Mouse (Mus musculus): Measurements from ENCODE around the gene Dnajb3. TPM values are rescaled to one million over a fixed set of nuclear protein-coding genes. Genes with fewer than 3 reads are reported as not detected.

Dnajb3 gene
- polyA plus RNA-seq, 1 experiment from 2014 or later, result 12.8 TPM

DNA sequence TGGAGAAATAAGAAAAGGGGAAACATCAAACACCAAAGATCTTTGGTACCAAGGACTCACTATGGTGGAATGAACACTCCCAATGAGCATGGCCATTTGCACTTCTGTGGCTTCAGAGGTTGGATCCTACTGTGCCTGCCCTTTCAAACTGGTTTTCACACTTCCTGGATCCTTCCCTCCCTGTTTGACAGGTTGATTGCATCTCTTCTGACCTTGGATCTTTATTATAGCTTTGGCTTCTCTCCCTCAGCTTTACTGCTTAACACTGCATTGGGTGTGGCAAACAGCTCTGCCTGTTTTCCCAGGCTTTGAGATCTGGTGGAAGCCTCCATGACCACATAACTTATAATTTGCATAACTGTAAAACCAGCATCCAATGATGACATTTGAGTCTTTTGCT lies 14.8 kb upstream of the Dnajb3 start:
- H3K9me3 ChIP-seq (replicated peaks; ENCODE audit: control insufficient read depth, low read length, poor library complexity, severe bottlenecking), result peaks cover 27% of the 10 kb centered on the region
- H3K27ac ChIP-seq (ENCODE audit: low read length), result no peak overlapping the region
- no peak overlapping the region for H3K4me3 ChIP-seq (ENCODE audit: low read depth, low read length)
- H3K36me3 ChIP-seq (ENCODE audit: control insufficient read depth, insufficient read depth, low read length), result no peaks in the 10 kb centered on the region
- H3K27me3 ChIP-seq (ENCODE audit: control insufficient read depth, insufficient read depth, low read depth, low read length), result no peaks in the 10 kb centered on the region
- ATAC-seq, result no peak
- H3K4me2 ChIP-seq (ENCODE audit: low read length), result no peak overlapping the region
- H3K9ac ChIP-seq (ENCODE audit: low read depth, low read length), result no peak overlapping the region
- H3K4me1 ChIP-seq (ENCODE audit: control insufficient read depth, insufficient read depth, low read length), result no peaks in the 10 kb centered on the region

DNA sequence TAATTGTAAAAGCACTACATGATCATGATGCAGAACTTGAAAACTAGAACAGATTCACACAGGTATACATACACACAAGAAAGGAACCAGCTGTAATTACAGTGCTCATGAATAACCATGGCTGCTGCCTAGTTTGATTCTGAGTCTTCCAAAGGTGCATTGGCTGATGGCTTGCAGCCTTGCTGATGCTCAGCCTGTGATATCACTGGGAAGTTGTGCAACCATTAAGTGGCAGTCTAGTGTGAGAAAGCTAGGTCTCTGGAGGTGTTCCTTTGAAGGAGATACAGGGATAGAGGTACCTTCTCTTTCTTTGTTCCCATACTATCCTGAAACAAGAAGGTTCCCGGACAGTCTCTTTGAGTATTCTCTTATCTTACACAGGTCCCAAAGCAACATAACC lies 13.5 kb upstream of the Dnajb3 start:
- no peak overlapping the region for H3K9ac ChIP-seq (ENCODE audit: low read depth, low read length)
- no peaks in the 10 kb centered on the region for H3K36me3 ChIP-seq (ENCODE audit: control insufficient read depth, insufficient read depth, low read length)
- no peaks in the 10 kb centered on the region for H3K27me3 ChIP-seq (ENCODE audit: control insufficient read depth, insufficient read depth, low read depth, low read length)
- H3K9me3 ChIP-seq (replicated peaks; ENCODE audit: control insufficient read depth, low read length, poor library complexity, severe bottlenecking), result peaks cover 37% of the 10 kb centered on the region
- H3K4me1 ChIP-seq (ENCODE audit: control insufficient read depth, insufficient read depth, low read length), result no peaks in the 10 kb centered on the region
- no peak overlapping the region for H3K27ac ChIP-seq (ENCODE audit: low read length)
- no peak overlapping the region for H3K4me3 ChIP-seq (ENCODE audit: low read depth, low read length)
- H3K4me2 ChIP-seq (ENCODE audit: low read length), result no peak overlapping the region
- 15% methylated on average over 1 of the region's 1 CpGs for WGBS
- no peak for ATAC-seq

DNA sequence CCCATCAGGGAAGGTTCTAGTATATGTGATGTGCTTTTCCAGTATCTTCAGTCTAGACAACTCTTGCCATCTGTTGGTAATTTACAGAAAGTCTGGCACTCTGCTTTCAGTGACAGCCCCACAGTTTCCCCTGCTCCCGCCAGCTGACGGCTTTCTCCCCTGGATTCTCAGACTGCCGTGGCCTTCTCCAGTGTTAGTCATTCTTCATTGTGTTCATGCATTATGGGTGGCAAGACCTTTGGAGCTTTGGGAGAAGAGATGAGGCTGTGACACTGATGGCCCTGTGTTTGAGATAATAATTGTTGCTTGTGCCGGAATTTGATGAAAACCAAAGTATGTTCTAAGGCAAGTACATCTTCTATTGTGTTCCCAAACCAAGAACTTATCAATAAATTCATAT lies 13.0 kb upstream of the Dnajb3 start:
- H3K27ac ChIP-seq (ENCODE audit: low read length), result no peak overlapping the region
- H3K9ac ChIP-seq (ENCODE audit: low read depth, low read length), result no peak overlapping the region
- no peaks in the 10 kb centered on the region for H3K4me1 ChIP-seq (ENCODE audit: control insufficient read depth, insufficient read depth, low read length)
- peaks cover 42% of the 10 kb centered on the region for H3K9me3 ChIP-seq (replicated peaks; ENCODE audit: control insufficient read depth, low read length, poor library complexity, severe bottlenecking)
- no peaks in the 10 kb centered on the region for H3K36me3 ChIP-seq (ENCODE audit: control insufficient read depth, insufficient read depth, low read length)
- no peak overlapping the region for H3K4me3 ChIP-seq (ENCODE audit: low read depth, low read length)
- no peak for ATAC-seq
- no peaks in the 10 kb centered on the region for H3K27me3 ChIP-seq (ENCODE audit: control insufficient read depth, insufficient read depth, low read depth, low read length)
- 49% methylated on average over 4 of the region's 4 CpGs for WGBS
- H3K4me2 ChIP-seq (ENCODE audit: low read length), result no peak overlapping the region

DNA sequence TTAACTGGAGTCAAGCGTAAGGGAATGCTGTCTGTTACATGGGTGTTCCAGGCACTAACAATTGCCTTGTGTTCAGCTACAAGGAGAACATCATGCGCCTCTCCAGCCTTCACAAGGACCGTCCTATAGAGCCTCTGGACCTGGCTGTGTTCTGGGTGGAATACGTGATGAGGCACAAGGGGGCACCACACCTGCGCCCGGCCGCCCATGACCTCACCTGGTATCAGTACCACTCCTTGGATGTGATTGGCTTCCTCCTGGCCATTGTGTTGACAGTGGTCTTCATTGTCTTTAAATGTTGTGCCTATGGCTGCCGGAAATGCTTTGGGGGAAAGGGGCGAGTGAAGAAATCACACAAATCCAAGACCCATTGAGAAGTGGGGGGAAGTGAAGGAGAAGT lies 12.5 kb upstream of the Dnajb3 start:
- WGBS, result 72% methylated on average over 9 of the region's 9 CpGs
- no peak for ATAC-seq

DNA sequence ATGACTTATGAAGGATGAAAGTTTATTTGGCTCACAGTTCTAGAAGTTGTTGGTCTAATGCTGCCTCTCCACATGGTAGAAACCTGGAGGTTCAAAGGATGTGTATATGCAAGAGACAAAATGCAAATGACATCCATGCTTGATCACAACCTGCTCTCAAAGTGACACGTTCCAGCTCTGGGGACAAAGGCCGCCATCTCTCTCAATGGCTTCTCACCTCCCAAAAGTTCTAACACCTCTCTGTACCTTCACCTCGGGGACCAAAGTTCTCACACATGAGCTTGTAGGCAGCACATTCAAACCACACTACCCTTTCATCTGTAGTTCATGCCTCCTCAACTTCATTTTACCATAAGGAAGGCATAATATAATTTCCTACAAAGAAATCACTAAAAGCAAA lies 12.0 kb upstream of the Dnajb3 start:
- no peak overlapping the region for H3K4me2 ChIP-seq (ENCODE audit: low read length)
- H3K36me3 ChIP-seq (ENCODE audit: control insufficient read depth, insufficient read depth, low read length), result no peaks in the 10 kb centered on the region
- 41% methylated on average over 3 of the region's 3 CpGs for WGBS
- H3K9ac ChIP-seq (ENCODE audit: low read depth, low read length), result no peak overlapping the region
- H3K27me3 ChIP-seq (ENCODE audit: control insufficient read depth, insufficient read depth, low read depth, low read length), result no peaks in the 10 kb centered on the region
- no peak overlapping the region for H3K27ac ChIP-seq (ENCODE audit: low read length)
- H3K4me3 ChIP-seq (ENCODE audit: low read depth, low read length), result no peak overlapping the region
- H3K4me1 ChIP-seq (ENCODE audit: control insufficient read depth, insufficient read depth, low read length), result no peaks in the 10 kb centered on the region
- H3K9me3 ChIP-seq (replicated peaks; ENCODE audit: control insufficient read depth, low read length, poor library complexity, severe bottlenecking), result peaks cover 52% of the 10 kb centered on the region
- no peak for ATAC-seq

More for the DNA sequence above, 12.5 kb upstream of the Dnajb3 start:
- H3K4me3 ChIP-seq (ENCODE audit: low read depth, low read length), result no peak overlapping the region
- H3K4me1 ChIP-seq (ENCODE audit: control insufficient read depth, insufficient read depth, low read length), result no peaks in the 10 kb centered on the region
- H3K4me2 ChIP-seq (ENCODE audit: low read length), result no peak overlapping the region
- H3K9me3 ChIP-seq (replicated peaks; ENCODE audit: control insufficient read depth, low read length, poor library complexity, severe bottlenecking), result peaks cover 47% of the 10 kb centered on the region
- H3K27me3 ChIP-seq (ENCODE audit: control insufficient read depth, insufficient read depth, low read depth, low read length), result no peaks in the 10 kb centered on the region
- no peak overlapping the region for H3K27ac ChIP-seq (ENCODE audit: low read length)
- H3K36me3 ChIP-seq (ENCODE audit: control insufficient read depth, insufficient read depth, low read length), result no peaks in the 10 kb centered on the region
- H3K9ac ChIP-seq (ENCODE audit: low read depth, low read length), result no peak overlapping the region

DNA sequence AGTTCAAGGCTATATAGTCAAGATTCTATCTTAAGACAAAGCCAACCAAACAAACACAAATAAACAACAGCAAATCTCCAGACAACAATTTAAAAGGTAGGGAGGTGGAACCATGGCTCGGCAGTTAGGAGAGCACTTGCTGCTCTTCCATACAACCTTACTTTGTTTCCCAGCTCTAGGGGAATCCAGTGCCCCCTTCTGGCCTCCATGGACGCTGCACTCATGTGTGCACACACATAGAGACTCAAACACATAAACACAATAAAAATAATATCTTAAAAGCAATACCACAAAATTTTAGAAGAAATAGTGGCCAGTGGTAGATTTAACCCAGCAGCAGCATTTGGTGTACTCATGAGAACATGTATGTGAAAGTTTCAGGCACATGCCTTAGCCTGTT lies 11.6 kb upstream of the Dnajb3 start:
- no peak overlapping the region for H3K27ac ChIP-seq (ENCODE audit: low read length)
- H3K4me2 ChIP-seq (ENCODE audit: low read length), result no peak overlapping the region
- no peak overlapping the region for H3K4me3 ChIP-seq (ENCODE audit: low read depth, low read length)
- peaks cover 54% of the 10 kb centered on the region for H3K9me3 ChIP-seq (replicated peaks; ENCODE audit: control insufficient read depth, low read length, poor library complexity, severe bottlenecking)
- H3K36me3 ChIP-seq (ENCODE audit: control insufficient read depth, insufficient read depth, low read length), result no peaks in the 10 kb centered on the region
- 61% methylated on average over 2 of the region's 2 CpGs for WGBS
- no peaks in the 10 kb centered on the region for H3K4me1 ChIP-seq (ENCODE audit: control insufficient read depth, insufficient read depth, low read length)
- ATAC-seq, result no peak
- H3K27me3 ChIP-seq (ENCODE audit: control insufficient read depth, insufficient read depth, low read depth, low read length), result no peaks in the 10 kb centered on the region
- H3K9ac ChIP-seq (ENCODE audit: low read depth, low read length), result no peak overlapping the region

DNA sequence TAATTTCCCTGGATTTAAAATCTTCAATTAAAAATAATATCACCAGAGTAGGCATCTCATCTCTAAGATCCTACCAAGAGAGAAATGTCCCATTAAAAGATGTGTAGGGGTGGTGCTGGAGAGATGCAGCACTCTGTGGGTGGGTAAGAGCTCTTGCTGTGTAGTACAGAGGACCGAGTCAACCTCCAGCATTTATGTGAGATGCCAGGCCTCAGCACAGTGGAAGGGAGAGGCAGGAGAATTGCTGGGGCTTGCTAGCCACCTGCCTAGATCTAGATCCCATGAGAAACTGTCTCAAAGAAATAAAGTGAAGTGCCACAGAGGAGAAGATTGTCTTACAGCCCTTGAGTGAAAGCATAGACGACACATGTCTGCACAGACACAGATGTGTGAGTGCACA lies 11.0 kb upstream of the Dnajb3 start:
- Histone ChIP-seq H3K27ac (ENCODE audit: low read length) (no peak overlapping the region), H3K9me3 (replicated peaks; ENCODE audit: control insufficient read depth, low read length, poor library complexity, severe bottlenecking) (peaks cover 58% of the 10 kb centered on the region), H3K4me3 (ENCODE audit: low read depth, low read length) (no peak overlapping the region), H3K4me2 (ENCODE audit: low read length) (no peak overlapping the region), H3K4me1 (ENCODE audit: control insufficient read depth, insufficient read depth, low read length) (no peaks in the 10 kb centered on the region), H3K9ac (ENCODE audit: low read depth, low read length) (no peak overlapping the region), H3K36me3 (ENCODE audit: control insufficient read depth, insufficient read depth, low read length) (no peaks in the 10 kb centered on the region), H3K27me3 (ENCODE audit: control insufficient read depth, insufficient read depth, low read depth, low read length) (no peaks in the 10 kb centered on the region)
- ATAC-seq, result no peak
- 49% methylated on average over 2 of the region's 2 CpGs for WGBS

DNA sequence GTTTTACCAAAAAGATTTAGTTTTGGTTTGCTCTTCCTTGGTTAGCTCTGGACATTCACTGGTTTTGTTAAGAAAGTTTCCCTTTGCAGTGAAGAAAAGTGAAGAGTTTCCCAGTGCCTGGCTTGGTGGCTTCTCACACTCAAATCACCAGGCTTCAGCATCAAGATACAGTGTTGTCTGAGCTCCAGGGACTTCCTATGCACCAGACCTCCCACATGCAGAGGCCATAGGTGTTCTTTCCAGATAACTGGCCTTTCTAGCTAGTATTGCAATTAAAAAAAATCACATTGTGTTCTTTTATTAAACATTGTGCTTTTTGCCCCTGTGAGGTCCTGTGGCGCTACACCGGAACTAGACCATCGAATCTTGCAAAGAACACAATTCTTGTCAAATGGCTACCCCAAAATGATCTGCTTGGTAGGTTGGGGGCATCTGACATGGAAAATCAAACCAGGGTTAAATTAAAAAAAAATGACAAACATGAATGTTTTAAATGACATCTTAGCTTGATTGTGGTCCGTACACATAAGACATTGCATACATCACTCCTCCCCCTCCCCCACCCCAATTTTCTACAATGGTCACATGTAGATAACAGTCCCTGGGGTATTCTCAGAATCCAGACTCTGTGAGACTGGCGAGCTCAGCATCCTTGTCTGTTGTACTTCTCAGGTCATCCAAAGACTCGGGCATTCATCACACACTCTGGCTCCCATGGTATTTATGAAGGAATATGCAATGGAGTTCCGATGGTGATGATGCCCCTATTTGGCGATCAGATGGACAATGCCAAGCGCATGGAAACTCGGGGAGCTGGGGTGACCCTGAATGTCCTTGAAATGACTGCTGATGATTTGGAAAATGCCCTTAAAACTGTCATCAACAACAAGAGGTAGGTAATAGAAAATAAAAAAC lies 10.1 kb upstream of the Dnajb3 start:
- H3K9ac ChIP-seq (ENCODE audit: low read depth, low read length), result no peak overlapping the region
- H3K4me1 ChIP-seq (ENCODE audit: control insufficient read depth, insufficient read depth, low read length), result no peaks in the 10 kb centered on the region
- H3K27me3 ChIP-seq (ENCODE audit: control insufficient read depth, insufficient read depth, low read depth, low read length), result no peaks in the 10 kb centered on the region
- ATAC-seq, result no peak
- H3K4me2 ChIP-seq (ENCODE audit: low read length), result no peak overlapping the region
- no peaks in the 10 kb centered on the region for H3K36me3 ChIP-seq (ENCODE audit: control insufficient read depth, insufficient read depth, low read length)
- peaks cover 62% of the 10 kb centered on the region for H3K9me3 ChIP-seq (replicated peaks; ENCODE audit: control insufficient read depth, low read length, poor library complexity, severe bottlenecking)
- H3K4me3 ChIP-seq (ENCODE audit: low read depth, low read length), result no peak overlapping the region
- no peak overlapping the region for H3K27ac ChIP-seq (ENCODE audit: low read length)
- WGBS, result 73% methylated on average over 10 of the region's 10 CpGs

DNA sequence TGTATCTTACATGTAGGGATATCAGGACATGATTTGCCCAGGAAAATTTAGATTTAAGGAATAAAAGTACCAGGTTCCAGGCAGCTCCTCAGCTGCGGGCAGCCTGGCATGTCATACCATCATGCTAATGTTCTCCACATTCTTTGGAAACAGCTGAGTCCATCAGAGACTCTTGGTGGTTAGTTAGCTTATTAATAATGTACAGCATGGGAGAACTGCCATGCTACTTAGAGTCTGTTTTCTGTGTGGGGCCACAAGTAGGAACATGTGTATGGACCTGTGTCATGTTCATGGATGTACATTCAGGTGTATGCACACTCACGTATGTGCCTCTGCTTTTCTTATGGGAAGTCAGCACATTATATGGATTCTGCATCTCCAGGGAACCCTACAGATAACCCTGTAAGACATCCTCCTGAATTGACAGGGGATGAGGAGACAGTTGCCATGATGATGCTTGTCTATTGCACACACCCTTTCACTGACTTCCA lies 8.9 kb upstream of the Dnajb3 start:
- H3K9ac ChIP-seq (ENCODE audit: low read depth, low read length), result no peak overlapping the region
- no peak overlapping the region for H3K4me2 ChIP-seq (ENCODE audit: low read length)
- H3K36me3 ChIP-seq (ENCODE audit: control insufficient read depth, insufficient read depth, low read length), result no peaks in the 10 kb centered on the region
- no peaks in the 10 kb centered on the region for H3K27me3 ChIP-seq (ENCODE audit: control insufficient read depth, insufficient read depth, low read depth, low read length)
- no peak overlapping the region for H3K4me3 ChIP-seq (ENCODE audit: low read depth, low read length)
- H3K9me3 ChIP-seq (replicated peaks; ENCODE audit: control insufficient read depth, low read length, poor library complexity, severe bottlenecking), result peaks cover 62% of the 10 kb centered on the region
- no peak overlapping the region for H3K27ac ChIP-seq (ENCODE audit: low read length)
- H3K4me1 ChIP-seq (ENCODE audit: control insufficient read depth, insufficient read depth, low read length), result no peaks in the 10 kb centered on the region
- 77% methylated on average over 2 of the region's 2 CpGs for WGBS
- ATAC-seq, result no peak

Measured in midbrain, embryonic 16.5 days (tissue).